Mouse (Mus musculus): ENCODE results near the gene Atp6v1a. TPM values are rescaled to one million over a fixed set of nuclear protein-coding genes. Genes with fewer than 3 reads are reported as not detected.

Atp6v1a gene
- polyA plus RNA-seq, 1 experiment from 2014 or later, result 91.6 TPM

DNA sequence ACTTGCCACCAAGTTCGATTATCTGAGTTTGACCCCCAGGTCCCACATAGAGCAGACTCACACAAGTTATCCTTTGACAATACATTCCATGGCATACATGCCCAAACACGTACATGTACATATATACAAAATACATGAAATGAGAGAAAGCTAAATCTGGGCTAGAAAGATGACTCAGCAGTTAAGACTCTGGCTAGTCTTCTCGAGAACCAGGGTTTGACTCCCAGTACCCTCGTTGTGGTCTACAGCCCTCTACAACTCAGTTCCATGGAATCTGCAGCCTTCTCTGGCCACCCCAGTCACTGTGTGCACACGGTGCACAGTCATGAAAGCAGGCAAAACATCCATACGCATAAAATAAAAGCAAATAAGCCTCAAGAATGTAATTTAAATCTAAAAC, 87.1 kb downstream of the Atp6v1a start:
- H3K9me3 ChIP-seq, result no peaks in the 10 kb centered on the region
- no peaks in the 10 kb centered on the region for H3K4me1 ChIP-seq (replicated peaks)
- H3K27me3 ChIP-seq, result no peaks in the 10 kb centered on the region
- no peak overlapping the region for H3K4me2 ChIP-seq
- no peaks in the 10 kb centered on the region for H3K36me3 ChIP-seq
- no peak for ATAC-seq (ENCODE audit: low read depth)
- WGBS, result 87% methylated on average over 6 of the region's 6 CpGs
- H3K4me3 ChIP-seq, result no peak overlapping the region
- no peak overlapping the region for H3K27ac ChIP-seq (replicated peaks)
- no peak overlapping the region for H3K9ac ChIP-seq

DNA sequence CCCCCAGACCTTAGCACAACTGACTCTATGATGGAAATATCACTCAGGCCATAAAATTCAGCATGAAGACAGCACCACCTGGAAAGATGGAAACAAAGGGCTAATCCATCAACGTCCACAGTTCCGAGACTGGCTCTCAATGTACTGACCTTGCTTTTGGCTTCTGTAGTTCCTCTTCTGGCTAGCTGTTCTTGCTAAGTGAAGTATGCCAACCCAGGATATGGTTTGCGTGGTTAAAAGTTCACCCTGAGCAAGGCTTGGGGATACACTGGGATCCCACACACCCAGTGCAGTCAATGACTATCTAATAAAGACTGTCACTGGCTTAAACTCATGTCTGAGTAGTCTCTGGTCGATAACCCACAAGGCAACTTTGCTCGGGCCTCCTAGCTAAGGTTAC, 89.4 kb downstream of the Atp6v1a start:
- Histone ChIP-seq H3K27me3 (no peaks in the 10 kb centered on the region), H3K9ac (no peak overlapping the region), H3K9me3 (no peaks in the 10 kb centered on the region), H3K27ac (replicated peaks) (no peak overlapping the region), H3K36me3 (no peaks in the 10 kb centered on the region), H3K4me1 (replicated peaks) (no peaks in the 10 kb centered on the region), H3K4me3 (no peak overlapping the region), H3K4me2 (no peak overlapping the region)
- WGBS, result 72% methylated on average over 5 of the region's 5 CpGs
- ATAC-seq (ENCODE audit: low read depth), result no peak

DNA sequence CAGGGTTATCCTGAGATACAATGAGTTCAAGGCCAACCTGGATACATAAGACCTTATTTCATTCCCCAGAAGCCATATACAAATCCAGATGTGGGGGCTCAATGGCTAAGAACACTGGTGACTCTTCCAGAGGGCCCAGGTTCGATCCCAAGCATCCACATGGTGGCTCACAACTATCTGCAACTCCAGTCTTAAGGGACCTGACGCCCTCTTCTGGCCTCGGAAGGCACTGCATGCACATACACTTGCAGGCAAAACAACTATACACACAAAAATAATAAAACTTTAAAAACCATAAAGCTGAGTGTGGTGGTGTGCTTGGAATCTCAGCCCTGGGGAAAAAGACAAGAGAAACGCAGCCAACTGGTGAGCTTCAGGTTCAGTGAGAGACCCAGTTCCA, 100.4 kb downstream of the Atp6v1a start:
- no peaks in the 10 kb centered on the region for H3K4me1 ChIP-seq (replicated peaks)
- H3K27me3 ChIP-seq, result no peaks in the 10 kb centered on the region
- no peaks in the 10 kb centered on the region for H3K9me3 ChIP-seq
- no peak overlapping the region for H3K4me2 ChIP-seq
- H3K4me3 ChIP-seq, result no peak overlapping the region
- WGBS, result 84% methylated on average over 4 of the region's 4 CpGs
- H3K36me3 ChIP-seq, result no peaks in the 10 kb centered on the region
- no peak overlapping the region for H3K27ac ChIP-seq (replicated peaks)
- H3K9ac ChIP-seq, result no peak overlapping the region
- no peak for ATAC-seq (ENCODE audit: low read depth)

Other genes starting within 250 kb of the Atp6v1a start
- gene Ccdc191, start 249.9 kb downstream of the Atp6v1a start, polyA plus RNA-seq (2015; fragmentation: Nextera tagmentation; extraction: Ambion mirVana), result 8.2 and 8.9 TPM in 2 replicates
- 19.4 and 22.2 TPM in 2 replicates for gene Qtrt2, start 212.9 kb downstream of the Atp6v1a start, polyA plus RNA-seq (2015; fragmentation: Nextera tagmentation; extraction: Ambion mirVana)
- gene Zdhhc23, start 159.9 kb downstream of the Atp6v1a start, polyA plus RNA-seq (2015; fragmentation: Nextera tagmentation; extraction: Ambion mirVana), result 1.4 and 1.7 TPM in 2 replicates
- 2.3 and 2.8 TPM in 2 replicates for gene Gramd1c, start 76.4 kb downstream of the Atp6v1a start, polyA plus RNA-seq (2015; fragmentation: Nextera tagmentation; extraction: Ambion mirVana)
- gene Naa50, start 125 bp upstream of the Atp6v1a start, polyA plus RNA-seq (2015; fragmentation: Nextera tagmentation; extraction: Ambion mirVana), result 54.8 and 65.1 TPM in 2 replicates
- gene Usf3, start 33.5 kb upstream of the Atp6v1a start, polyA plus RNA-seq (2015; fragmentation: Nextera tagmentation; extraction: Ambion mirVana), result 1.9 and 3.6 TPM in 2 replicates
- 3.8 and 4.9 TPM in 2 replicates for gene Sidt1, start 193.5 kb upstream of the Atp6v1a start, polyA plus RNA-seq (2015; fragmentation: Nextera tagmentation; extraction: Ambion mirVana)
- 12.7 and 15.6 TPM in 2 replicates for gene Spice1, start 207.4 kb upstream of the Atp6v1a start, polyA plus RNA-seq (2015; fragmentation: Nextera tagmentation; extraction: Ambion mirVana)

All from neural tube, embryonic 13.5 days (tissue).